Mouse (Mus musculus): Measurements from ENCODE around the gene Pakap. TPM values are rescaled to one million over a fixed set of nuclear protein-coding genes. Genes with fewer than 3 reads are reported as not detected.

The Pakap gene
- total and polyA plus RNA-seq, 2 experiments: 0.06 to 0.18 TPM

GRCm38 (mm10) chr4:57534232-57534631 lies 33.7 kb upstream of the Pakap start:
- Histone ChIP-seq H3K79me2 (ENCODE audit: control insufficient read depth, insufficient read depth, low read length) (no peaks in the 10 kb centered on the region), H3K4me3 (ENCODE audit: insufficient read depth, low read depth, low read length) (no peak overlapping the region), H3K27ac (replicated peaks; ENCODE audit: insufficient read depth, low read depth, low read length) (no peak overlapping the region), H3K4me1 (ENCODE audit: control insufficient read depth, insufficient read depth, low read length) (no peaks in the 10 kb centered on the region), H3K36me3 (ENCODE audit: control insufficient read depth, insufficient read depth, low read length) (no peaks in the 10 kb centered on the region), H3K27me3 (ENCODE audit: control insufficient read depth, insufficient read depth, low read length) (no peaks in the 10 kb centered on the region), H3K9ac (ENCODE audit: low read depth, low read length) (no peak overlapping the region)
- WGBS: 75% methylated on average over 6 of the region's 6 CpGs
- no peak for DNase-seq (ENCODE audit: extremely low read depth, low read depth, low spot score)
- no peak for TF ChIP-seq POLR2A (IDR thresholded peaks at IDR 0.05; ENCODE audit: extremely low read depth, insufficient read depth, low read length)
- no peak for TF ChIP-seq CTCF (IDR thresholded peaks at IDR 0.05; ENCODE audit: low read depth, low read length)

DNA sequence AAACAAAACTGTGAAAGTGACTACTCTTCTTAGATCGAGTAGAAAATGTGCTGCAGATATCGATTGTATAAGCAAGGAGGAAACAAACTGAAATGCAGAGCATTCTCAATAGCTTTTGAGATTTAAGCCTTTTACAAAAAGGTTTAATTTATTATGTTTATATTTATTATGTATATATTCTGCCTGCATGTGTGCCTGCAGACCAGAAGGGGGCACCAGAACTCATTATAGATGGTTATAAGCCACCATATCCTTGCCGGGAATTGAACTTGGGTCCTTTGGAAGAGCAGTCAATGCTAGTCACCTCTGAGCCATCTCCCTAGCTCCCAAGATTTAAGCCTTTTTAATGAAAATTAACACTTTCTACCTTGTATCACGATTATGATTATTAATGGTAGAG lies 32.9 kb upstream of the Pakap start:
- Histone ChIP-seq H3K4me3 (ENCODE audit: insufficient read depth, low read depth, low read length) (no peak overlapping the region), H3K27me3 (ENCODE audit: control insufficient read depth, insufficient read depth, low read length) (no peaks in the 10 kb centered on the region), H3K27ac (replicated peaks; ENCODE audit: insufficient read depth, low read depth, low read length) (no peak overlapping the region), H3K9ac (ENCODE audit: low read depth, low read length) (no peak overlapping the region), H3K36me3 (ENCODE audit: control insufficient read depth, insufficient read depth, low read length) (no peaks in the 10 kb centered on the region), H3K79me2 (ENCODE audit: control insufficient read depth, insufficient read depth, low read length) (no peaks in the 10 kb centered on the region), H3K4me1 (ENCODE audit: control insufficient read depth, insufficient read depth, low read length) (no peaks in the 10 kb centered on the region)
- 91% methylated on average over 4 of the region's 4 CpGs for WGBS
- DNase-seq (ENCODE audit: extremely low read depth, low read depth, low spot score): no peak
- TF ChIP-seq POLR2A (IDR thresholded peaks at IDR 0.05; ENCODE audit: extremely low read depth, insufficient read depth, low read length): no peak
- TF ChIP-seq CTCF (IDR thresholded peaks at IDR 0.05; ENCODE audit: low read depth, low read length): no peak

- Histone ChIP-seq H3K27me3 (ENCODE audit: control insufficient read depth, insufficient read depth, low read length) (no peaks in the 10 kb centered on the region), H3K4me1 (ENCODE audit: control insufficient read depth, insufficient read depth, low read length) (no peaks in the 10 kb centered on the region), H3K9ac (ENCODE audit: low read depth, low read length) (no peak overlapping the region), H3K27ac (replicated peaks; ENCODE audit: insufficient read depth, low read depth, low read length) (no peak overlapping the region), H3K79me2 (ENCODE audit: control insufficient read depth, insufficient read depth, low read length) (no peaks in the 10 kb centered on the region), H3K36me3 (ENCODE audit: control insufficient read depth, insufficient read depth, low read length) (no peaks in the 10 kb centered on the region), H3K4me3 (ENCODE audit: insufficient read depth, low read depth, low read length) (no peak overlapping the region)
- no peak for DNase-seq (ENCODE audit: extremely low read depth, low read depth, low spot score)
- TF ChIP-seq POLR2A (IDR thresholded peaks at IDR 0.05; ENCODE audit: extremely low read depth, insufficient read depth, low read length) (no peak), CTCF (IDR thresholded peaks at IDR 0.05; ENCODE audit: low read depth, low read length) (no peak)
- 58% methylated on average over 4 of the region's 4 CpGs for WGBS
Observed at GRCm38 (mm10) chr4:57538029-57538688, 29.8 kb upstream of the Pakap start.

DNA sequence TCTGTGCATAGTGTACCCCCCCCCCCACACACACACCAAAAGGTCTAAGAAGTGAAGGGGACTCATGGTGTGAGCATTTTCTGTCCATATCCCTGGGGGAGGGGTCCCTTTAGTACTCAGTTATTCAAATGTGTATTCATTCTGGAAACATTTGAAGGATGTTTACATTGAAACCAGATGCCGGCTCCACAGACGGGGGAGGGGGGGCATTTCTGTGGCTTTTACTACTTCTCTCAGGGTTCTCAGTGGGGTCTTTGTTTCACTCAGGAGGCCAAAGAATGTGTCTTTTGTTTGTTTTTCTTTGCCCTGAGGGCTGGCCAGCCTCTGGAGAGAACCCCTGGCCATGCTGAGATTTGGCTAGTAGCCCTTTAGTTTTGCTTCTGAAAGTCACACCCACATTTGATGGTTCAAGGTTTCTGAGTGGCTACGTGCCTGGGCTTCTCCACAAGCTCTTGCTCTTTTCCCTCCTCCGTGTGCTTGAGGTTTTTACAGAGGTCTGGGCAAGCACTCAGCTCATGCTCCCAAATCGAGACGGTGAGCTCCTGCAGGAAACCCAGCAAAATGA lies 24.2 kb upstream of the Pakap start:
- no peaks in the 10 kb centered on the region for H3K79me2 ChIP-seq (ENCODE audit: control insufficient read depth, insufficient read depth, low read length)
- TF ChIP-seq POLR2A (IDR thresholded peaks at IDR 0.05; ENCODE audit: extremely low read depth, insufficient read depth, low read length): no peak
- no peak for TF ChIP-seq CTCF (IDR thresholded peaks at IDR 0.05; ENCODE audit: low read depth, low read length)
- H3K27me3 ChIP-seq (ENCODE audit: control insufficient read depth, insufficient read depth, low read length): no peaks in the 10 kb centered on the region
- H3K27ac ChIP-seq (replicated peaks; ENCODE audit: insufficient read depth, low read depth, low read length): no peak overlapping the region
- H3K4me3 ChIP-seq (ENCODE audit: insufficient read depth, low read depth, low read length): no peak overlapping the region
- H3K9ac ChIP-seq (ENCODE audit: low read depth, low read length): no peak overlapping the region
- no peaks in the 10 kb centered on the region for H3K36me3 ChIP-seq (ENCODE audit: control insufficient read depth, insufficient read depth, low read length)
- peak; percentile 58 for DNase-seq (ENCODE audit: extremely low read depth, low read depth, low spot score)
- no peaks in the 10 kb centered on the region; the same call in 1 of the 2 replicates for H3K4me1 ChIP-seq (ENCODE audit: control insufficient read depth, insufficient read depth, low read length)
- WGBS: 16% methylated on average over 6 of the region's 6 CpGs

DNA sequence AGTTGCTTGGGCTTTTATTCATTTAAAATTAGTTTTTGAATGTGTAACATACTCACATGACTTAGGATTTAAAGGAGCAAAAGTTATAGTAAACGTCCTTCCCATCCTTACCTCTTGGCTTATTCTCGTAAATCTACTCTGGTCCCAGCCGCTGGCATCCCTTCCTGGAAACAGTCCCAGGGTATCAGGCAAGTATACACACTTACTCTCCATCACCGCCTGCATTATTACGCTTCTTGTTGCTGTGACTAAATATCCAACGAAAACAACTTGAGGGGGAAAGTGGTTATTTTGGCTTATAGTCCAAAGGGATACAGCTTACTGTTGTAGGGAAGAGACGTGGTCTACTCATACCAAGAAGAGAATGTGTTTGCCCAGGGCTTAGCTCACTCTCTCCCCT lies 20.2 kb upstream of the Pakap start:
- no peak for DNase-seq (ENCODE audit: extremely low read depth, low read depth, low spot score)
- H3K9ac ChIP-seq (ENCODE audit: low read depth, low read length): no peak overlapping the region
- 90% methylated on average over 7 of the region's 7 CpGs for WGBS
- H3K27ac ChIP-seq (replicated peaks; ENCODE audit: insufficient read depth, low read depth, low read length): no peak overlapping the region
- H3K27me3 ChIP-seq (ENCODE audit: control insufficient read depth, insufficient read depth, low read length): no peaks in the 10 kb centered on the region
- H3K4me1 ChIP-seq (ENCODE audit: control insufficient read depth, insufficient read depth, low read length): no peaks in the 10 kb centered on the region; the same call in 1 of the 2 replicates
- no peak overlapping the region for H3K4me3 ChIP-seq (ENCODE audit: insufficient read depth, low read depth, low read length)
- no peaks in the 10 kb centered on the region for H3K79me2 ChIP-seq (ENCODE audit: control insufficient read depth, insufficient read depth, low read length)
- no peaks in the 10 kb centered on the region for H3K36me3 ChIP-seq (ENCODE audit: control insufficient read depth, insufficient read depth, low read length)
- TF ChIP-seq CTCF (IDR thresholded peaks at IDR 0.05; ENCODE audit: low read depth, low read length) (no peak), POLR2A (IDR thresholded peaks at IDR 0.05; ENCODE audit: extremely low read depth, insufficient read depth, low read length) (no peak)

DNA sequence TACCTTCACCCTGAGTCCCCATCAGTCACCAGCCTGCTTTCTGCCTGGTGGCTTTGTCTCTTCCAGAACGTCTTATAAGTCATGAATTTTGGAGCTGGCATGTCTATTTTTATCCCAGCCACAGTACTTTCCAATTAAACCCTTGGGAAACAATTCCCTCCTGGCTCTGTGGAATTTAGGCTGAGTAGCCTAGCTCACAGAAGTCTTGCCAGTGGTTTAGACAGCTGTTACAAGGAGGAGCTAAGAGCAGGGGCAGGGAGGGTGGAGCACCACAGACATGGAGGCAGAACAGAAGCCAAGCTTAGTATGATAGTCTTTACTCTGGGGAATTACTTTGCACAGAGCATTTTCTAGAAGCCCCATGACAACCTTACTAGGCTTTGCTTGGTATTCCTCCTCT lies 17.8 kb upstream of the Pakap start:
- no peak overlapping the region for H3K4me3 ChIP-seq (ENCODE audit: insufficient read depth, low read depth, low read length)
- H3K27me3 ChIP-seq (ENCODE audit: control insufficient read depth, insufficient read depth, low read length): no peaks in the 10 kb centered on the region
- DNase-seq (ENCODE audit: extremely low read depth, low read depth, low spot score): no peak
- 58% methylated on average over 1 of the region's 1 CpGs for WGBS
- TF ChIP-seq POLR2A (IDR thresholded peaks at IDR 0.05; ENCODE audit: extremely low read depth, insufficient read depth, low read length): no peak
- no peak for TF ChIP-seq CTCF (IDR thresholded peaks at IDR 0.05; ENCODE audit: low read depth, low read length)
- H3K9ac ChIP-seq (ENCODE audit: low read depth, low read length): no peak overlapping the region
- no peaks in the 10 kb centered on the region for H3K36me3 ChIP-seq (ENCODE audit: control insufficient read depth, insufficient read depth, low read length)
- H3K79me2 ChIP-seq (ENCODE audit: control insufficient read depth, insufficient read depth, low read length): no peaks in the 10 kb centered on the region
- no peaks in the 10 kb centered on the region for H3K4me1 ChIP-seq (ENCODE audit: control insufficient read depth, insufficient read depth, low read length)
- H3K27ac ChIP-seq (replicated peaks; ENCODE audit: insufficient read depth, low read depth, low read length): no peak overlapping the region

Measured in liver, adult 2 months (tissue).